Mouse (Mus musculus): ENCODE results near the gene Cyp26a1. TPM values are rescaled to one million over a fixed set of nuclear protein-coding genes. Genes with fewer than 3 reads are reported as not detected.

Cyp26a1 gene
- total RNA-seq, 2 experiments from 2014 or later, result 0.18 to 0.54 TPM

DNA sequence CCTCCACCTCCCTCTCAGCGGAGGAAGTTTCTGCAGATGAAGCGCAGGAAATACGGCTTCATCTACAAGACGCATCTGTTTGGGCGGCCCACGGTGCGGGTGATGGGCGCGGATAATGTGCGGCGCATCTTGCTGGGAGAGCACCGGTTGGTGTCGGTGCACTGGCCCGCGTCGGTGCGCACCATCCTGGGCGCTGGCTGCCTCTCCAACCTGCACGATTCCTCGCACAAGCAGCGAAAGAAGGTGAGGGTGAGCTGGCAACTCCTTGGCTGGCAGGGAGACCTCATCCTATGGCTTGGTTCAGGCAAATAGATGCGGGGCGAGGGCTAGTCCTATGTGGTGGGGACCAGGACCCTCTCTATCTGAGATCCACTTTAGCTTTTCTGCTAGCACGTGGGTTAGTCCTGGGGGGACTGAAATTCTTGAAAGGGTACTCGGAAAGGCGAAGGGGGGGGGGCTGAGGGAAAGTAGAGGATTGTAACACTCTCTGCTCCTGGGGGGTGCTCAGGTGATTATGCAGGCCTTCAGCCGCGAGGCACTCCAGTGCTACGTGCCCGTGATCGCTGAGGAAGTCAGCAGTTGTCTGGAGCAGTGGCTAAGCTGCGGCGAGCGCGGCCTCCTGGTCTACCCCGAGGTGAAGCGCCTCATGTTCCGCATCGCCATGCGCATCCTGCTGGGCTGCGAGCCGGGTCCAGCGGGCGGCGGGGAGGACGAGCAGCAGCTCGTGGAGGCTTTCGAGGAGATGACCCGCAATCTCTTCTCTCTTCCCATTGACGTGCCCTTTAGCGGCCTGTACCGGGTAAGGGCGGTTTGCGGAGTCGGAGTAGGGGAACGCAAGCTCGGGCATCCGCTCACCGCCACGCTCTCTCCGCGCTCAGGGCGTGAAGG lies 919 bp downstream of the Cyp26a1 start:
- DNase-seq (ENCODE audit: low spot score in 2 of 2), result no peak

DNA sequence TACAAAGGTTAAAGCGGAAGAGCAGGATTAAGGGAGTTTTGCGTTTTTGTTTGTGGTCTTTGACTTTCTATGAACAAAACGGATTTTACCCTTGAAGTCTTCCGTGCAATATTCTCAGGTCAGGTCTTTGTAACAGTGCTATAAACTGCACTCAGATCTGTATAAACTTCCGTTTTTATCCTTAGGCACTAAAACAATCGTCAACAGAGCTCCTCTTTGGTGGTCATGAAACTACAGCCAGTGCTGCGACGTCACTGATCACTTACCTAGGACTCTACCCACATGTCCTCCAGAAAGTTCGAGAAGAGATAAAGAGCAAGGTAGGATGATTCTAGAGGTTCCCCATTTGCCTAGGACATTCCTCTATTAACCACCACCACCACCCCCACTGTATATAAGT lies 2.1 kb downstream of the Cyp26a1 start:
- no peak for DNase-seq (ENCODE audit: low spot score in 2 of 2)

DNA sequence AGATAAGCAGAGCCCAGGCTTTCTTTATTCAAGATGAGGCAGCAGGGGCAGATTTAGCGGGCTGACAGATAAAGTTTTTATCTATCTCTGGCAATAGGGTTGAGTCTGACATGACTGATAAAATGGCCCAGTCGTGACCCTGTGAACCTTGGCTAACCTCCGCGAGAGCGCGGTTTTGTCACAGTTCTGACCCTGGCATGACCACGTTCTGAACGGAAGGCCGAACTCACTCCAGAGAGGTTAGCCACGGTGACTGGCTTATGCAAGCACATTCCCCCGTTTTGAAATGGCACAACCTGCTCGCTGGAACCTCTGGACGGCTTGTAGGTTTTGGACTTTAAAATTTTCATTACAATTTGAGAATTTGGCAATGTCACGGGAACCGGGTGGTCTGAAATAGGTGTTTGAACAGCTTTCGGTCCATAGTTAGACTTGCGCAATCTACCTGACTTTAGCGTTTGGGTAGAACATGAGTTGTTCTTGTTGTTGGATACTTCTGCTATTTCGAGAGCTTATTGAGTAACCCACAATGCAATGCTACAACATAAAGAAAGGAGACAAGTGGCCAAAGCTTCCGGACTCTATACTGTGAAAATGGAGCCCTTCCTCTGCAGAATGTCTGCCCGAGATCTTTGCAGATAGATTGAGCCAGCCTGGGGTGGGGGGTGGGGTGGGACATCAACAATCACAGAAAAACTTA lies 4.9 kb downstream of the Cyp26a1 start:
- DNase-seq (ENCODE audit: low spot score in 2 of 2), result no peak

DNA sequence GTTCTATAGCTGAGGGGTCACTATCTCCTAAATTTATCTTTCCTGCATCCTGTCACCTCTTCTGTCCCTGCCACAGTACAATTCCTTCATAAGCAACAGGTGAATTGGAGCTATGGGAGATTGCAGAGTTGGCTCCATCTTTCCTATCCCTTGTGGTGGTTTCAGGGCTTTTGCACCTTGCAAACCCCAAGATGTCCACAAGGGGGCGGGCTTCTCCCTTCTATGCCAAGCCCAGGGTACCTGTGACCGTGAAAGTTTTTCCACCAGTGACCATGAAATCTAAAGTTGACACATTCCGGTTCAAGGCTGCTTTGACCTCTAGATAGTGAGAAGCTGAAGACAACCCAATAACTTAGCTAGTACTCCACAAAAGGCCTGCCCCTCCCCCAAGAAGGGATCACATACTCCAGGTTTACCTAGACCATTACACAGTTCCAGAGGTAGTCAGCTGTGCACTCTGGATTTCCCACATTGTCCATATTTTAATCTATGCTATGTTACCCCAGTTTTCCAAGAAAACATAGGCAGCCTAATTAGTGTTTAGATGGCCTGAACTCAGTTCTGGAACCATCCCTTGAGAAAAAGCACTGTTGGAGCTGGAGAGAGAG lies 6.4 kb downstream of the Cyp26a1 start:
- DNase-seq (ENCODE audit: low spot score in 2 of 2), result peak; percentile 50 to 55

DNA sequence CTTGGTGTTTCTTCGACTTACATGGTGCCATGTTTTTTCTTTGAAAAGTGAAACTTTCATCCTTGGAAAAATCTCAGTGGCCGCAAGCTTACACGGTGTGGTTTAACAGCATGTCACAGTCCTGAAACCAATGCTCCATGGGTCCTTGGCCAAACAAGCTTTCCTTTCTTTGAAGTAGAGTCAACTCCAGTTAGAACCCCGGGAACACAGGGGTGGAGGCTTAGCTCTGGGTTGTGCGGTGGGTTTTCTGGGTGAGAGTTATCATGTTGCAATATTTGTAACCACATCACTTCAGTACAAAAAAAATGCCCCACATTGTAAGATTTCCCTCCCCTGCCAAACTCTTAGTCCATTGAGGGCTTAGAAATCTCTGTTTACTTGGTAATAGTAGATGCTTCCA lies 8.1 kb downstream of the Cyp26a1 start:
- DNase-seq (ENCODE audit: low spot score in 2 of 2), result no peak

DNA sequence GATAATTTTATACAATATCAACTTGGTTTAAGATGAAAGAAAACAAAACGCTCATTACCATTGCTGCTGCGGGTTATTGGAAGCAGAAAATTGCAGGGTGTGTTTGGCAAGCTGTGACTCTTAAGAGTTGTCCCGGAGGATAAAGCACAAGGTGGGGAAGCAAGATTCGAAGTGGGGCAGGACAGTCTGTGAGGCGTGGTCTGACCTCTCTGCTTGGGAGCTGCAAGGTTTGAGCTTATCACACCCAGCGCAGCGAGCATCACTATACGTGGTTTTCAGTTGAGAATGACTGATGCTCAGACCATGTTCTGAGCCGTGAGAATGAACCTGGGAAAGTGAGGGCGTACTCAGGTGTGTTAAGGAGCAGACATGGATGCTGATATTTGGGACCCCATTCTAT lies 17.1 kb downstream of the Cyp26a1 start:
- DNase-seq (ENCODE audit: low spot score in 2 of 2), result no peak

DNA sequence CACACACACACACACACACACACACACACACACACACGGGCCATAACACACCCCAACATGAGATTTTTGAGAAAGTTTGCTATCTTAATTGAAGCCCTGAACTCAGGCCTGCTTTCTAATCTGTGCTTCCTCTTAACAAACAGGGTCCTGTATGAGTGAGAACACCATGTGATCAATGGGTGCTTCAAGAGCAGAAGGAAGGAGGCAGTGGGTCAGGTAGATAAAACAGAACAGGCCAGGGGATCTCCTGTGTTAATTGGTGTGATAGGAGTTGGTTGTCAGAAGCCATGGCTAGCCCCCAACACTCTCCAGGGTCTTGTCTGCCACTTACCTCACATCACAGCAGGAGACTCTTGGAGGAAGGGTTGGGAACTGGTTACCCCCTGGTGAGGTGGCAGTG lies 18.4 kb downstream of the Cyp26a1 start:
- DNase-seq (ENCODE audit: low spot score in 2 of 2), result no peak

DNA sequence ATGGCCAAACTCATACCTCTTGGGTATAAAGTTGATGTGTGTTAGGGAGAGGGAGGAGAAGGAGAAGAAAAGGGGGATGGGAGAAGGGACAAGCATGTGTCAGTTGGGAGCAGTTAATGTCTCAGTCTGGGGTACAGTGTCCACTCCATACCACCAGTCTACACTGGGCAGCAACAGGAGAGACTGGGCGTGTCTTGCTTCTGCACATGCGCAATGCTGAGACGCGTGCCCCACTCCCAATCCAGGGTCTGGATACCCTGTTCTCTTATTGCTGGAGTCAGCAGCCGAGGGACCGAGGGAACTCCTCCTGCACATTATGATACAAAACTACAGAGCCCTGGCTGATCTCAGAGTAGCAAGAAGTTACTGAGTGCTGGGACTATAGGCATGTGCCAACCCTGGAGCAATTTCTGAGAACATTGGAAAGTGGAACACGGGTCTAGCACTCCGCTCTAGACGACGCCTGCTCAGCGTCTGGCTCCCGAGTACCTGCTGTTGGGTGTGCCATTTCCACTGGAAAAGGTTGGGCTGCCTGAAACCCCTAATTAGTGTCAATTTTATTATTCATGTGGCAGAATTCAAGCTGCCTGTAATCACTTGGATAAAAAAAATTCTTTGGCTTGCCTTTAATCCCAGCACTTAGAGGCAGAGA lies 19.1 kb downstream of the Cyp26a1 start:
- no peak for DNase-seq (ENCODE audit: low spot score in 2 of 2)

DNA sequence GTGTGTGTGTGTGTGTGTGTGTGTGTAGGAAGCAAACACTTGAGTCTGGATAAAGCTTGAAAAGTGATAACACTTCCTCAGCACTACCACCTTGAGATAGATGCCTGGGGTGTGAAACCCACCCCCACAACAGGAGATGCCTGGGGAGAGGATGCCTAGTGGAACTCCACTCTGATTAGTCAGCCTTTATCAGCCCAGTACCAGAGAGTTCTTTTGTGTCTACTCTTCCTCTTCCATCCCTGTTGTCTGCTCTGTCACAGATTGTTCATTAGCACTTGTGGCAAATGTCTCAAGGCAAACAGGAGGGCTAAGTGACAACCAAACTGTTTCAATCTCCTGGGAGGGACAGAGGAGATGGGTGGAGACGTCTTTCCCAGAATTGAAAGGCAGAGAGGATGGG lies 21.6 kb downstream of the Cyp26a1 start:
- DNase-seq (ENCODE audit: low spot score in 2 of 2), result no peak

DNA sequence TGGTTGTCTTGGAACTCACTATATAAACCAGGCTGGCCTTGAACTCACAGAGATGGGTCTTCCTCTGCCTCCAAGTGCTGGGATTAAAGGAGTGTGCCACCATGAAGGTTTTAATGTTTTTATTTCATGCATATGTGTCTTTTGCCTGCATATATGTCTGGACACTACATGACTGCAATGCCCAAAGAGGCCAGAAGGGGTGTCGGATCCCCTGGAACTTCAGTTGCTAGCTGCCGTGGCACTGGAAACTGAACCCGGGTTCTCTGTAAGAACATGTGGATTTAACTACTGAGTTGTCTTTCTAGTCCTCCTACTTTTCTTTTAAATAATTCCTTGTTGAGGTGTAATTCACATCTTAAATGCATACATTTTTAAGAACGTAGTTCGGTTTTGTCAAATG lies 27.0 kb downstream of the Cyp26a1 start:
- no peak for DNase-seq (ENCODE audit: low spot score in 2 of 2)

DNA sequence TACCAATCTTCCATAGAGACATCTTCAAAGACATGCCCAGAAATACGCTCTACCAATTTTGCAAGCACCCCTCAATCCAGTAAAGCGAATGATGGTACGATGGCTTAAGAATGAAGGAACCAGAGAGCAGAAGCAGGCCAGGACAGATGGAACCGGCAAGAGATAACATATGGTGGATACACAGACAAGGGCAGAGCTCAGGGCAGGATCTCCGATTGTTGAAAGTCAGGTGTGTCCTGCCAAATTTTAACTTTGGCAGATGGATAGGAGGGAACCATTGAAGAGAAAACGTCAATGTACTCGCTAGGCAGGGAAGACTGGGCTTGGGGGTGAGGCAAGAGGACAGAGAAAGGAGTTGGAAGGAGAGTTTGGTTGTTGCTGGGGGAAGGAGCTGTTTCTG lies 29.0 kb downstream of the Cyp26a1 start:
- no peak for DNase-seq (ENCODE audit: low spot score in 2 of 2)

DNA sequence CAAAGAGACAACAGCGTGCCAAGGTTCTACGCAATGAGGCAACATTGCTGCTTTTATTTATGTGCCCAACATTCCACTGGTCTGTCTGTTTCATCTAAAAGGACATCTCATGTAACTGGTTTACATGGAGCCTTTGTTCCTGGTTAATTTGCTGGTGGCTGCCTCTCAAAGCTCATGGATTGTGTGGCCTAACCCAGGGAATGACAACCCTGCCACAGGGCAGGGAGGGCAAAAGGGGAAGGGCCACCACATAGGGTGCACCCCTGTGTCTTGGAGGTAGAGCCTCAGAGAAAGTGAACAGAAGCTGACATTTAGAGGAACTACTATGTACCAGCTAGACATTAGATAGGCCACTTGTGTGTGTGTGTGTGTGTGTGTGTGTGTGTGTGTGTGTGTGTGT lies 29.8 kb downstream of the Cyp26a1 start:
- DNase-seq (ENCODE audit: low spot score in 2 of 2), result no peak

DNA sequence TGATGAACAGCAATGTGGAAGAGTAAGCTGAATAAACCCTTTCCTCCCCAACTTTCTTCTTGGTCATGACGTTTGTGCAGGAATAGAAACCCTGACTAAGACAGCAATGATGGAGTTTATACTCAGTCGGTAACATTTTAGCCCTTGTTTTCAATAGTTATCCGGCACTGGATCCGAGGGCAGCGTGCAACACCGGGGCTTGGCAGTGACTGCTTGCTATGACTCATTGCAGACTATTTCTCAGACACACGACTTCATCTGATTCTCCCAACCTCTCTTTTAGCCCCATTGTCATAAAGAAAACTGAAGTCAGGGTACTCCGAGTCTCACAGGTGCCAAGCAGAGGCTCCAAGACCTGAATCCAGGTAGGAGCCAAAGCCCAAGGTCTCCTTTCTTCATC lies 37.8 kb downstream of the Cyp26a1 start:
- no peak for DNase-seq (ENCODE audit: low spot score in 2 of 2)

DNA sequence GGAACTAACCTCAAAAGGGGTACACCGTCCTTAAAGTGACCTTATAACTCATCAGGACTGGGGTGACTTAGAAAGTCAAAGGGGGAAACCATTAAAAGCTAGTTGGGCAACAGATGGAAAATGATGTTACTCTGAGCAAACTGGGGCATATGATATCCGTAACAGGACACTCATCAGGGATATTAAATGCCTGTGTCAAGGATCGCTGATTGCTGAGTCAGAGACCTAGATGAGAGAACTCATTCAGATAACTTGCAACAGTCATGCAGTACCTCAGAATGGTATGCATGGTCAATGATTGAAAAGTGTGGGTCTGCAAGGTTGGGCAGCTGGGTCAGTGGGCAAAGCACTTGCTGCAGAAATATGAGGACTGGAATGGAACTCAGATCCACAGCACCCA lies 41.0 kb downstream of the Cyp26a1 start:
- no peak for DNase-seq (ENCODE audit: low spot score in 2 of 2)

DNA sequence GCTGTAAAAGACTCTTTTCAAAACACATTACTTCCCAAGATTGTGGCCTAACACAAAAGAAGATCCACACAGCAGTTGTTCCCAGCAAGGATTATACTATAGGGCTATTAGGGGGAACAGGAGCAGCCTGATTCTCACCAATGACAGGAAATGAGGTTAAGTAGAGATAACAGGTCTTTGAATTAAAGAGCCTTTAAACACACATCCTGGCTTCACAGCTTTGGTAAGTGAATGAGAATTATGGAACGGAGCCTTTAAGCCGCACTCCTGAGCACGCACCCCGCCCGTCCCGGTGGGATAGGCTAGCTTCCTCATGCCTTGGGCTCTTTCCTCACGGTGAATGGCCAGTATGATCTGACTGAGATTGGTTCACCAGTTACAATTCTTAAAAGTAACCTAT lies 42.4 kb downstream of the Cyp26a1 start:
- no peak for DNase-seq (ENCODE audit: low spot score in 2 of 2)

Other genes starting within 250 kb of the Cyp26a1 start
- gene Exoc6, start 147.4 kb upstream of the Cyp26a1 start, total RNA-seq (2021), result 10 to 100 TPM; 40.5 to 48.2 TPM
- gene Cyp26c1, start 12.2 kb upstream of the Cyp26a1 start, total RNA-seq (2021), result under 1 TPM; 0.25 to 0.26 TPM